Comparison of ENCODE assay signal across 30 mouse cellular contexts in the genomic region with DNA sequence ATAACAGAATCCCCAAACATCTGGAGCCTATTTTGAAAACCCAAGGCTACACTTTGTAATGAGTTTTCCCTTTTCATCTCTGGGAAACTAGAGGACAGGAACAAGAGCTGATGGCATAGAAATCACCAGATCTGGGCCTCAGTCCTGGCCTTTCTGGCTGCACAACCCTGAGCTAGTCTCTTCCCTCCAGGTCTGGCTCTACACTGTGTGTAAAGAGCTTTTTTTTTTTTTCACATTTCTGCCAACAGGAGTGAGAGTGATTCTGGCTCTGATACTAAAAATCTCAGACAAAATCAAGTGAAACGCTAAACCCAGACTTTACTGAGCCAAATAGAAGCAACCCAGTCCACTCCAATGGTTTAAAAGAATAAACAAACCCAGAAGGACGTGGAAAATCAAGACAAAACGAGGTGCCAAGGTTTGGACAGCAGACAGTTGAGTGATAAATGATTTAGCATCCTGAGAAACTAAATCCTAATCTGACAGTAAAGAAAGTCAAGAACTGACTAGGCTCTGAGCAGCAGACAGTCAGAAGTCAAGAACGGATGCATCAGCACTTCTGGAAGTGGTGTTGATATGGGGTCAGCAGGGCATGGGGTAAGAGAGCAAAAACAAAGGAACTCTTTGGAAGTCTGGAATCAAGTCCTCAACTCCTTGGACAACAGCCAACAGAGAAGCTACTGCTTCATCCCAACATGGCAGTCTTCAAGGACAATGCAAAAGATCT. TPM values are rescaled to one million over a fixed set of nuclear protein-coding genes. Genes with fewer than 3 reads are reported as not detected.
DNase-seq lines count a peak whose midpoint lies in the region; ATAC-seq and TF ChIP-seq lines count a peak whose summit lies in the region.
"Had no signal": no experiment of that assay in that cellular context is flagged by ENCODE, and none has a peak within 500 bp of the region (broad histone marks: within the 10 kb centered on the region; RNA-seq: fewer than 3 reads in every experiment).

No protein-coding gene starts in this region.

- H3K27ac ChIP-seq in forebrain, embryonic 14.5 days (ENCODE audit: low read depth, low read length), result no peak overlapping the region
- H3K27ac ChIP-seq in forebrain, embryonic 13.5 days, result no peak overlapping the region
- H3K27ac ChIP-seq: embryonic facial prominence, embryonic 13.5 days; hindbrain, postnatal 0 days; kidney, postnatal 0 days; midbrain, embryonic 13.5 days; neural tube, embryonic 12.5 days had no signal

- ATAC-seq in forebrain, embryonic 14.5 days, result no peak
- no peak for ATAC-seq in forebrain, embryonic 13.5 days
- ATAC-seq: CD4-positive, CD25-positive, alpha-beta regulatory T cell, adult 4 months; hindbrain, postnatal 0 days; intestine, embryonic 16.5 days; liver, postnatal 0 days; midbrain, embryonic 13.5 days had no signal

- no peaks in the 10 kb centered on the region for H3K27me3 ChIP-seq in forebrain, embryonic 14.5 days (replicated peaks; ENCODE audit: control insufficient read depth, insufficient read depth, low read length)
- H3K27me3 ChIP-seq in forebrain, embryonic 13.5 days, result no peaks in the 10 kb centered on the region
- H3K27me3 ChIP-seq: embryonic facial prominence, embryonic 13.5 days; heart, embryonic 12.5 days; midbrain, embryonic 13.5 days; neural tube, embryonic 12.5 days had no signal

- H3K36me3 ChIP-seq in forebrain, embryonic 14.5 days (ENCODE audit: control insufficient read depth, insufficient read depth, low read length), result no peaks in the 10 kb centered on the region
- H3K36me3 ChIP-seq in forebrain, embryonic 13.5 days (ENCODE audit: poor library complexity, severe bottlenecking), result no peaks in the 10 kb centered on the region
- H3K36me3 ChIP-seq: embryonic facial prominence, embryonic 13.5 days; heart, embryonic 12.5 days; midbrain, embryonic 13.5 days; neural tube, embryonic 12.5 days had no signal

- 74% methylated on average over 4 of the region's 4 CpGs for WGBS in forebrain, embryonic 14.5 days
- 79% methylated on average over 4 of the region's 4 CpGs for WGBS in forebrain, embryonic 13.5 days
- 24% methylated on average over 4 of the region's 4 CpGs for WGBS in lung, adult 2 months

- no peak overlapping the region for H3K4me2 ChIP-seq in forebrain, embryonic 14.5 days (ENCODE audit: low read length)
- H3K4me2 ChIP-seq in forebrain, embryonic 13.5 days, result no peak overlapping the region
- H3K4me2 ChIP-seq: embryonic facial prominence, embryonic 13.5 days; heart, embryonic 12.5 days; liver, embryonic 11.5 days; midbrain, embryonic 13.5 days; neural tube, embryonic 12.5 days had no signal

- no peaks in the 10 kb centered on the region for H3K9me3 ChIP-seq in forebrain, embryonic 14.5 days (replicated peaks; ENCODE audit: control insufficient read depth, low read length)
- H3K9me3 ChIP-seq in forebrain, embryonic 13.5 days (replicated peaks), result no peaks in the 10 kb centered on the region
- H3K9me3 ChIP-seq: embryonic facial prominence, embryonic 13.5 days; heart, embryonic 12.5 days; midbrain, embryonic 13.5 days; neural tube, embryonic 12.5 days had no signal

- peak; percentile 9 for DNase-seq in forebrain, embryonic 14.5 days (ENCODE audit: low spot score)
- DNase-seq in kidney, adult 9 months, result peak; percentile 4
- DNase-seq in kidney, adult 8-10 months, result no peak
- DNase-seq in lung, postnatal 10 days, result peak; percentile 18
- no peak for DNase-seq in lung, adult 2 months
- DNase-seq in brain, embryonic 14.5 days (ENCODE audit: low read depth), result peak; percentile 14
- no peak for DNase-seq in ovary, postnatal 36 days (ENCODE audit: low spot score)
- DNase-seq: adrenal gland, adult 8-10 months; cerebellum, adult 18-20 months; cerebellum, postnatal 25 days; gastrocnemius, postnatal 10 days; heart, adult 18-20 months; heart, postnatal 10 days; liver, postnatal 0 days; retina, postnatal 1 day; right cerebral cortex, postnatal 25 days; spleen, adult 18-20 months; thymus, postnatal 25 days had no signal

- no peak overlapping the region for H3K4me3 ChIP-seq in forebrain, embryonic 14.5 days (ENCODE audit: low read depth, low read length)
- no peak overlapping the region for H3K4me3 ChIP-seq in forebrain, embryonic 13.5 days
- no peak overlapping the region for H3K4me3 ChIP-seq in lung, adult 2 months (replicated peaks; ENCODE audit: extremely low read depth, low read depth, low read length)
- H3K4me3 ChIP-seq: embryonic facial prominence, embryonic 13.5 days; heart, embryonic 12.5 days; midbrain, embryonic 13.5 days; neural tube, embryonic 12.5 days had no signal

- no peak overlapping the region for H3K9ac ChIP-seq in forebrain, embryonic 14.5 days (ENCODE audit: low read length)
- H3K9ac ChIP-seq in forebrain, embryonic 13.5 days, result no peak overlapping the region
- H3K9ac ChIP-seq: embryonic facial prominence, embryonic 13.5 days; heart, embryonic 12.5 days; liver, postnatal 0 days; midbrain, embryonic 13.5 days; neural tube, embryonic 12.5 days had no signal

- TF ChIP-seq POLR2A in lung, adult 2 months (IDR thresholded peaks at IDR 0.05; ENCODE audit: borderline replicate concordance, extremely low read depth, low read depth, low read length), result no peak
- no peak for TF ChIP-seq POLR2A in brain, embryonic 14.5 days (IDR thresholded peaks at IDR 0.05; ENCODE audit: borderline replicate concordance, extremely low read depth, insufficient read depth, insufficient read length, poor library complexity, severe bottlenecking)

- H3K4me1 ChIP-seq in forebrain, embryonic 14.5 days (ENCODE audit: control insufficient read depth, insufficient read depth, low read length), result no peaks in the 10 kb centered on the region
- H3K4me1 ChIP-seq in forebrain, embryonic 13.5 days, result 0 out of 2 replicates have a peak, but pooled peaks cover under 1% of the 10 kb centered on the region
- no peaks in the 10 kb centered on the region for H3K4me1 ChIP-seq in lung, adult 2 months (ENCODE audit: control insufficient read depth, insufficient read depth, low read length)
- H3K4me1 ChIP-seq: midbrain, embryonic 13.5 days; neural tube, embryonic 12.5 days had no signal

- no peak for TF ChIP-seq CTCF in lung, adult 2 months (IDR thresholded peaks at IDR 0.05; ENCODE audit: insufficient read depth, low read length)
- no peak for TF ChIP-seq CTCF in brain, embryonic 14.5 days (IDR thresholded peaks at IDR 0.05; ENCODE audit: borderline replicate concordance, extremely low read depth, insufficient read depth, insufficient read length)

RNA-seq across cellular contexts. Expression of a gene that starts 21.0 kb away (rescaled TPM):
- polyA plus RNA-seq in forebrain, embryonic 14.5 days (2014; fragmentation: Nextera tagmentation; extraction: Ambion mirVana), result not detected in 2 replicates
- not detected in 2 replicates for polyA plus RNA-seq in forebrain, embryonic 13.5 days (2015; fragmentation: Nextera tagmentation; extraction: Ambion mirVana)
- not detected in 2 replicates for polyA plus RNA-seq in lung, adult 2 months (2012; rRNA removed)
- polyA plus RNA-seq in brain, embryonic 14.5 days (2012; rRNA removed), result 0.16 TPM in 1 of 2 replicates, not detected in the other
- polyA plus RNA-seq: CD4-positive, CD25-positive, alpha-beta regulatory T cell, adult 4 months; embryonic facial prominence, embryonic 13.5 days; heart, embryonic 12.5 days; hindbrain, embryonic 11.5 days; hindbrain, postnatal 0 days; intestine, embryonic 16.5 days; kidney, postnatal 0 days; limb, embryonic 11.5 days; liver, embryonic 11.5 days; liver, postnatal 0 days; midbrain, embryonic 13.5 days; neural tube, embryonic 12.5 days had no signal

Comparison
In these comparisons a context has a peak if more than half of its experiments do, and no peak if none do; other contexts are left out.
1. DNase-seq: peak in forebrain, embryonic 14.5 days (single experiment), kidney, adult 9 months (single experiment), lung, postnatal 10 days (single experiment) and brain, embryonic 14.5 days (single experiment); none in kidney, adult 8-10 months (0 of 2), lung, adult 2 months (single experiment) and ovary, postnatal 36 days (single experiment).